Mouse (Mus musculus) testis, adult 2 months (tissue): ENCODE results near the gene Ap1g2. TPM values are rescaled to one million over a fixed set of nuclear protein-coding genes. Genes with fewer than 3 reads are reported as not detected.

Source experiments
- H3K27ac ChIP-seq: fragments of 200-500 bp; 2 replicates; pipeline ENCODE4 v1.5.1; 2012; ENCODE audit warnings: low read depth, low read length; ENCODE audit not compliant: control insufficient read depth, insufficient read depth
- H3K27me3 ChIP-seq: fragments of 200-500 bp; 2 replicates; pipeline ENCODE4 v1.6.1; 2012; ENCODE audit warnings: mild to moderate bottlenecking, low read length, moderate library complexity; ENCODE audit not compliant: control insufficient read depth, insufficient read depth
- H3K36me3 ChIP-seq: fragments of 200-500 bp; 2 replicates; pipeline ENCODE4 v1.6.1; 2012; ENCODE audit warnings: mild to moderate bottlenecking, low read length; ENCODE audit not compliant: control insufficient read depth, insufficient read depth
- H3K4me1 ChIP-seq: fragments of 200-500 bp; 2 replicates; pipeline ENCODE4 v1.6.1; 2012; ENCODE audit warnings: low read length; ENCODE audit not compliant: control insufficient read depth, insufficient read depth
- H3K4me3 ChIP-seq: fragments of 200-500 bp; 2 replicates; pipeline ENCODE4 v1.5.1; 2012; ENCODE audit warnings: low read depth, mild to moderate bottlenecking, low read length, moderate library complexity, mixed read lengths; ENCODE audit not compliant: control insufficient read depth
- CTCF ChIP-seq: fragments of 200-500 bp; IDR thresholded peaks from 2 replicates; pipeline ENCODE4 v1.5.1; 2012; ENCODE audit warnings: low read depth, mild to moderate bottlenecking, inconsistent platforms, low read length, moderate library complexity; ENCODE audit not compliant: control insufficient read depth, insufficient read depth, insufficient replicate concordance
- POLR2A ChIP-seq: fragments of 200-500 bp; IDR thresholded peaks from 2 replicates; pipeline ENCODE4 v1.6.1; 2012; ENCODE audit warnings: low read depth, mild to moderate bottlenecking, inconsistent platforms, low read length, moderate library complexity; ENCODE audit not compliant: control insufficient read depth
- polyA plus RNA-seq: library from polyadenylated mRNA; depleted of rRNA; stranded (reverse); fragments of >200 nt; gene quantifications from 2 replicates; pipeline ENCODE4 v1.2.3, GENCODE M21; 2012; rRNA removed

The Ap1g2 gene
- polyA plus RNA-seq, 1 experiment, result 3.0 TPM

DNA sequence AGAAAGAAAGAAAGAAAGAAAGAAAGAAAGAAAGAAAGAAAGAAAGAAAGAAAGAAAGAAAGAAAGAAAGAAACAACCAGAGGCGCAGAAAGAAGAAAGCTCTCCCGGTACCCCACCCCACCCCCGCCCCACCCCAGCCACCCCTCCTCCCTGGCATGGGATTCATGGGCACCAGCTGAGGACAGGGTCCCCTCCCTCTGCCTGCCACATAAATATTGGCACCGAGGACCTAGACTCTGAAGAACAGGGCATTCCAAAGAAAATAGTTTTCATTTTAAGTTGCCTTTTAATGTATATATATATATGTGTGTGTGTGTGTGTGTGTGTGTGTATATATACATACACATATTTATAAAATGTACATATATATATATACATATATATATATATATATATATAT, 53.3 kb downstream of the Ap1g2 start:
- H3K36me3 ChIP-seq, result no peaks in the 10 kb centered on the region
- H3K27me3 ChIP-seq, result no peaks in the 10 kb centered on the region
- H3K27ac ChIP-seq, result no peak overlapping the region
- no peak for TF ChIP-seq CTCF
- no peak for TF ChIP-seq POLR2A
- H3K4me3 ChIP-seq, result no peak overlapping the region
- no peaks in the 10 kb centered on the region for H3K4me1 ChIP-seq

GRCm38 (mm10) chr14:55052496-55052895, 53.9 kb downstream of the Ap1g2 start:
- H3K4me3 ChIP-seq, result no peak overlapping the region
- no peak overlapping the region for H3K27ac ChIP-seq
- H3K36me3 ChIP-seq, result no peaks in the 10 kb centered on the region
- no peaks in the 10 kb centered on the region for H3K4me1 ChIP-seq
- H3K27me3 ChIP-seq, result no peaks in the 10 kb centered on the region
- TF ChIP-seq POLR2A (no peak), CTCF (no peak)

Other genes with a start within 250 kb of the Ap1g2 start
- 94.0 and 97.4 TPM in 2 replicates for gene Homez, start 235.6 kb downstream of the Ap1g2 start, polyA plus RNA-seq
- gene Ppp1r3e, start 229.0 kb downstream of the Ap1g2 start, polyA plus RNA-seq, result 5.4 TPM in 2 replicates
- 29.4 and 31.2 TPM in 2 replicates for gene Bcl2l2, start 223.2 kb downstream of the Ap1g2 start, polyA plus RNA-seq
- gene Gm20521, start 223.2 kb downstream of the Ap1g2 start, polyA plus RNA-seq, result 2.0 and 2.2 TPM in 2 replicates
- gene Pabpn1, start 214.1 kb downstream of the Ap1g2 start, polyA plus RNA-seq, result 341 and 429 TPM in 2 replicates
- 27.3 and 27.8 TPM in 2 replicates for gene Slc22a17, start 193.5 kb downstream of the Ap1g2 start, polyA plus RNA-seq
- 1.6 and 1.7 TPM in 2 replicates for gene Efs, start 180.5 kb downstream of the Ap1g2 start, polyA plus RNA-seq
- not detected in 2 replicates for gene Il25, start 173.9 kb downstream of the Ap1g2 start, polyA plus RNA-seq
- not detected in 2 replicates for gene Cmtm5, start 170.3 kb downstream of the Ap1g2 start, polyA plus RNA-seq
- gene Myh6, start 139.7 kb downstream of the Ap1g2 start, polyA plus RNA-seq, result 0.40 and 1.4 TPM in 2 replicates
- not detected in 2 replicates for gene Gm17428, start 129.7 kb downstream of the Ap1g2 start, polyA plus RNA-seq
- gene Myh7, start 112.0 kb downstream of the Ap1g2 start, polyA plus RNA-seq, result 0.75 and 1.9 TPM in 2 replicates
- gene Ngdn, start 91.1 kb downstream of the Ap1g2 start, polyA plus RNA-seq, result 10.6 and 13.1 TPM in 2 replicates
- 3.8 and 4.4 TPM in 2 replicates for gene Zfhx2, start 14.3 kb downstream of the Ap1g2 start, polyA plus RNA-seq
- 4.6 and 4.9 TPM in 2 replicates for gene Thtpa, start 11.8 kb downstream of the Ap1g2 start, polyA plus RNA-seq
- 6.6 and 7.4 TPM in 2 replicates for gene Jph4, start 10.3 kb upstream of the Ap1g2 start, polyA plus RNA-seq
- 2.7 and 2.9 TPM in 2 replicates for gene Dhrs2, start 115.4 kb upstream of the Ap1g2 start, polyA plus RNA-seq